ENCODE assay signal across 8 mouse cellular contexts in the genomic region with DNA sequence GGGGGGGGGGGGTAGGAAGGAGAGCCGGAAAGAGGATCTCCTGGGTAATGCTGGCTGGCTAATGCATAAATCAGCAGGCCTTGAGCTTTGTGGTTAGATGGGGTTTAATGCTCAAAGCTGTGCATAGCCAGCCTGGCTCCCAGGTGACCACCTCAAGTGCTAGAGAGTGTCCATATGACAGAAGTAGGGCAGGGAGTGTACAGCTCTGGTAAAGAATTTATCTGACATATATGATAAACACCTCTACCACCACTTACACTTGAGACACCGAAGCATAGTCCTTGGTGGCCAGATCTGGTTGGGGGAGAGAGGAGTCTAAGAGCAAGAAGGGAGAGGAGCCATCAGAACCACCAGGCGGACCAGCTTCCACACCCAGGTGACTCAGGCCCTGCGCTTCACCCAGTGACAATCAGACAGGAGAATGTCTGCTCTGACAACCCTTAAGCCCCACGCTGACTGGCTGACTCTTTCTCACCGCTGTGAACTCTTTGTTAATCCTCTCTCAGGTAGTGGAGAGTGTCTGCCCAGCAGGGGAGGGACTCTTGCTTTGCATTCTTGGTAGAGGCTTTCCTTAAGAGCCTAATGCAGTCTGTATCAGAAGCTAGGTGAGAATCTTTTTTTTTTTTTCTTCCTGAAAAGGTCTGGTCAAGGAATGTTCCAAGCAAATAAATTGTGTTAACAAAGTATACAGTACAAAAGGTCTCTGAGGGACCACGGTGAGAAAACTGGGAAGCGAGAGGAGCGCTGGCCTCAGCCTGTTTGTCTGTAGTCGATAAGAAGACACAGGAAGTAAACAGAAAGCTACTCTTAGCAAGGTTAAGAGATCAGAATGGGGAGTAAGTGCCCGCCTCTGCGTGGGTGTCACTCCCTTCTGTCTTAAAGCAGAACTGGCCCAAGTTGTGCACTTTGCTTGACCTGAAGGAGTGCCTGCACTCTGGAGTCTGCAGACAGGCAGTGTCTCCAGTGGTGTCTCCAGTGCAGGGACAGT.
DNase-seq lines count a peak whose midpoint lies in the region; ATAC-seq and TF ChIP-seq lines count a peak whose summit lies in the region.

No protein-coding gene starts in this region.

- DNase-seq in thymus, postnatal 0 days (ENCODE audit: low spot score): peak; percentile 29
- DNase-seq in thymus, postnatal 36 days: no peak
- peak; percentile 37 for DNase-seq in retina, postnatal 1 day
- no peak for DNase-seq in left cerebral cortex, adult 2 months (ENCODE audit: extremely low spot score in 1 of 2, low spot score in 2 of 2)
- no peak for DNase-seq in layer of hippocampus, adult 11-12 months (ENCODE audit: low spot score)

- 26% methylated on average over 12 of the region's 12 CpGs for WGBS in forebrain, embryonic 13.5 days
- WGBS in intestine, embryonic 16.5 days: 31% methylated on average over 12 of the region's 12 CpGs
- WGBS in lung, embryonic 15.5 days: 20% methylated on average over 11 of the region's 12 CpGs

- H3K4me3 ChIP-seq in forebrain, embryonic 13.5 days: no peak overlapping the region
- no peak overlapping the region for H3K4me3 ChIP-seq in intestine, embryonic 16.5 days (ENCODE audit: low read length)
- H3K4me3 ChIP-seq in lung, embryonic 15.5 days: no peak overlapping the region
- H3K4me3 ChIP-seq in left cerebral cortex, adult 2 months: no peak overlapping the region

- no peaks in the 10 kb centered on the region for H3K27me3 ChIP-seq in forebrain, embryonic 13.5 days
- no peaks in the 10 kb centered on the region for H3K27me3 ChIP-seq in intestine, embryonic 16.5 days (replicated peaks; ENCODE audit: control insufficient read depth, insufficient read depth, low read length)
- H3K27me3 ChIP-seq in lung, embryonic 15.5 days: no peaks in the 10 kb centered on the region

- H3K36me3 ChIP-seq in forebrain, embryonic 13.5 days (ENCODE audit: poor library complexity, severe bottlenecking): no peaks in the 10 kb centered on the region
- H3K36me3 ChIP-seq in intestine, embryonic 16.5 days (ENCODE audit: control insufficient read depth, insufficient read depth, low read length): no peaks in the 10 kb centered on the region
- H3K36me3 ChIP-seq in lung, embryonic 15.5 days: no peaks in the 10 kb centered on the region

- H3K4me1 ChIP-seq in forebrain, embryonic 13.5 days: peaks cover 12% of the 10 kb centered on the region
- H3K4me1 ChIP-seq in intestine, embryonic 16.5 days (ENCODE audit: control insufficient read depth, insufficient read depth, low read length): peaks cover 35% of the 10 kb centered on the region
- H3K4me1 ChIP-seq in lung, embryonic 15.5 days: peaks cover 38% of the 10 kb centered on the region

- intact Hi-C loops in left cerebral cortex, adult 2 months (cut with DNase I): no loop called here

- ATAC-seq in forebrain, embryonic 13.5 days: peak; percentile 40
- ATAC-seq in intestine, embryonic 16.5 days: peak; percentile 58
- peak; percentile 21 for ATAC-seq in lung, embryonic 15.5 days (ENCODE audit: borderline replicate concordance, extremely low read depth, low FRiP score, low TSS enrichment)

- no peaks in the 10 kb centered on the region for H3K9me3 ChIP-seq in forebrain, embryonic 13.5 days (replicated peaks)
- H3K9me3 ChIP-seq in intestine, embryonic 16.5 days (ENCODE audit: control insufficient read depth, low read length): no peaks in the 10 kb centered on the region
- H3K9me3 ChIP-seq in lung, embryonic 15.5 days: no peaks in the 10 kb centered on the region

- TF ChIP-seq CTCF in left cerebral cortex, adult 2 months (IDR thresholded peaks at IDR 0.05): no peak

- H3K4me2 ChIP-seq in forebrain, embryonic 13.5 days: no peak overlapping the region
- H3K4me2 ChIP-seq in intestine, embryonic 16.5 days (ENCODE audit: low read depth, low read length): peak overlapping the region; percentile 24; the same call in 1 of the 2 replicates
- no peak overlapping the region for H3K4me2 ChIP-seq in lung, embryonic 15.5 days

- H3K27ac ChIP-seq in forebrain, embryonic 13.5 days: no peak overlapping the region
- H3K27ac ChIP-seq in intestine, embryonic 16.5 days (ENCODE audit: low read length): peak overlapping the region; percentile 82
- peak overlapping the region; percentile 65 for H3K27ac ChIP-seq in lung, embryonic 15.5 days
- no peak overlapping the region for H3K27ac ChIP-seq in left cerebral cortex, adult 2 months

- H3K9ac ChIP-seq in forebrain, embryonic 13.5 days: no peak overlapping the region
- peak overlapping the region; percentile 39 for H3K9ac ChIP-seq in intestine, embryonic 16.5 days (ENCODE audit: low read depth, low read length)
- H3K9ac ChIP-seq in lung, embryonic 15.5 days: no peak overlapping the region

Comparison
In these comparisons a context has a peak if more than half of its experiments do, and no peak if none do; other contexts are left out.
1. DNase-seq: peak in thymus, postnatal 0 days (single experiment) and retina, postnatal 1 day (single experiment); none in thymus, postnatal 36 days (0 of 2), left cerebral cortex, adult 2 months (0 of 2) and layer of hippocampus, adult 11-12 months (single experiment).
2. H3K27ac ChIP-seq: peak in intestine, embryonic 16.5 days (single experiment) and lung, embryonic 15.5 days (single experiment); none in forebrain, embryonic 13.5 days (single experiment) and left cerebral cortex, adult 2 months (single experiment).
3. Peak in every context shown above with its lines, with median percentiles within 50 percentile points of each other: ATAC-seq.